Mouse (Mus musculus): ENCODE results near the gene Fnbp1. TPM values are rescaled to one million over a fixed set of nuclear protein-coding genes. Genes with fewer than 3 reads are reported as not detected.

Gene Fnbp1
- polyA plus RNA-seq, 1 experiment, result 10.6 TPM

DNA sequence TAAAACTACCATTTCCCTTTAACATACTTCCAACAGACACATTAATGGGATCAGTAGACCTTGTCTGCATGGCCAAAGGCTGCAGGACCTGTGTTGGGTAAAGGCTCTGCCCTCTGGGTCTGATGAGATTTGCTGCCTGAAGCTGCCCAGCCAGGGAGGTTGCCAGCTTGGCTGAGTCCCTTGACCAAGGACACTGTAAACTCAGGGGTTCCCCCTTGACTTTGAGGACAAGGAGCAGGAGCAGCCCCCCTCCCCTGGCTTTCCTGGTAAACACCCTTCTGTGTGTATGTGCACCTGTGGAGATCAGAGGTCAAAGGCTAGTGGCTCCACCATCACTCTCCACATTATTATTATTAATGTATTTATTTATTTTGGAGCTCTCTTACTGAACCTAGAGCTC is 55.3 kb downstream of the Fnbp1 start:
- Histone ChIP-seq H3K36me3 (ENCODE audit: control insufficient read depth, insufficient read depth) (peaks cover 6% of the 10 kb centered on the region), H3K27me3 (ENCODE audit: control insufficient read depth, insufficient read depth, insufficient read length) (no peaks in the 10 kb centered on the region), H3K79me2 (ENCODE audit: control insufficient read depth, insufficient read depth) (no peaks in the 10 kb centered on the region), H3K4me3 (no peak overlapping the region), H3ac (ENCODE audit: control insufficient read depth, insufficient read length) (no peak overlapping the region), H3K4me2 (ENCODE audit: low read depth) (no peak overlapping the region)
- TF ChIP-seq MYOG (IDR thresholded peaks at IDR 0.05; ENCODE audit: control insufficient read depth in 1 of 3, insufficient read depth in 1 of 3, insufficient read length in 2 of 3, low read depth in 2 of 3), result no peak
- no peak for TF ChIP-seq REST (IDR thresholded peaks at IDR 0.05; ENCODE audit: insufficient read depth, insufficient read length)
- TF ChIP-seq E2F4 (IDR thresholded peaks at IDR 0.05; ENCODE audit: insufficient read depth), result no peak
- TF ChIP-seq TCF3 (IDR thresholded peaks at IDR 0.05; ENCODE audit: insufficient read length, low read depth), result no peak
- TF ChIP-seq POLR2AphosphoS2 (IDR thresholded peaks at IDR 0.05; ENCODE audit: insufficient read length, low read depth), result no peak
- TF ChIP-seq MYOD1 (IDR thresholded peaks at IDR 0.05; ENCODE audit: control insufficient read depth in 1 of 3, insufficient read length in 2 of 3, low read depth in 2 of 3), result no peak
- TF ChIP-seq USF1 (IDR thresholded peaks at IDR 0.05; ENCODE audit: low read depth), result no peak
- no peak for TF ChIP-seq CEBPB (IDR thresholded peaks at IDR 0.05; ENCODE audit: insufficient read depth, poor library complexity, severe bottlenecking)
- TF ChIP-seq POLR2A (IDR thresholded peaks at IDR 0.05; ENCODE audit: insufficient read length, low read depth), result no peak
- TF ChIP-seq MAX (IDR thresholded peaks at IDR 0.05; ENCODE audit: low read depth), result no peak
- no peak for TF ChIP-seq TCF12 (IDR thresholded peaks at IDR 0.05; ENCODE audit: insufficient read depth, poor library complexity, severe bottlenecking)
- no peak for TF ChIP-seq SRF (IDR thresholded peaks at IDR 0.05; ENCODE audit: control insufficient read depth, insufficient read length, low read depth)

DNA sequence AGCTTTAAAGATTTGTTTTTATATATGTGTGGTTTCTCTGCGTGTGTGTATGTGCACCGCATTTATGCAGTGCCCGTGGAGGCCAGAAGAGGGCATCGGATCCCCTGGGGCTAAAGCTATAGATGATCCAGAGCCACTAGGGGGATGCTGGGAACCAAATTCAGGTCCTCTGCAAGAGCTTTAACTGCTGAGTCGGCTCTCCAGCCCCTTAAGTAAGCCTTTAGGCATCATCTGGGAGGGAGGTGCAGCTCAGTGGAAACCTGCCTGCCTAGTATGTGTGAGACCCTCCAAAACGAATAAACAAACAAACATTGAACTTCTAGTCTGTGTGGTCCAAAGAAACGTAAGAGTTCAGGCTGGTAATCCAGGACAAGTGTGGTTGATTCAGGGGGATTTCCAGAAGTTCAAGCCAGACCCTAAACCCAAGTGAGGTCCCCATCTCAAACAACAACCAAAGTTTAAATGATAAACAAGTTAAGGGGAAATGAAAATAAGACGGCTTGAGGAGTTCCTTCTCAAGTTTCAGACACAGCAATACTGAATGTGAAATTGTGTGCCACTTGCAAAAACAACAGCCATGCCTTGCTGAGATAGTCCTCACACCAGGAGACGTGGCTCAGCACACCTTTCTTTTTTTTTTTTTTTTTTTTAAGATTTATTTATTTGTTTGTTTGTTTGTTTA is 57.5 kb downstream of the Fnbp1 start:
- Histone ChIP-seq H3K27me3 (ENCODE audit: control insufficient read depth, insufficient read depth, insufficient read length) (no peaks in the 10 kb centered on the region), H3K4me3 (no peak overlapping the region), H3K79me2 (ENCODE audit: control insufficient read depth, insufficient read depth) (no peaks in the 10 kb centered on the region), H3K36me3 (ENCODE audit: control insufficient read depth, insufficient read depth) (peaks cover 10% of the 10 kb centered on the region), H3ac (ENCODE audit: control insufficient read depth, insufficient read length) (no peak overlapping the region), H3K4me2 (ENCODE audit: low read depth) (no peak overlapping the region)
- TF ChIP-seq TCF12 (IDR thresholded peaks at IDR 0.05; ENCODE audit: insufficient read depth, poor library complexity, severe bottlenecking) (no peak), MYOG (IDR thresholded peaks at IDR 0.05; ENCODE audit: control insufficient read depth in 1 of 3, insufficient read depth in 1 of 3, insufficient read length in 2 of 3, low read depth in 2 of 3) (no peak), CEBPB (IDR thresholded peaks at IDR 0.05; ENCODE audit: insufficient read depth, poor library complexity, severe bottlenecking) (no peak)

DNA sequence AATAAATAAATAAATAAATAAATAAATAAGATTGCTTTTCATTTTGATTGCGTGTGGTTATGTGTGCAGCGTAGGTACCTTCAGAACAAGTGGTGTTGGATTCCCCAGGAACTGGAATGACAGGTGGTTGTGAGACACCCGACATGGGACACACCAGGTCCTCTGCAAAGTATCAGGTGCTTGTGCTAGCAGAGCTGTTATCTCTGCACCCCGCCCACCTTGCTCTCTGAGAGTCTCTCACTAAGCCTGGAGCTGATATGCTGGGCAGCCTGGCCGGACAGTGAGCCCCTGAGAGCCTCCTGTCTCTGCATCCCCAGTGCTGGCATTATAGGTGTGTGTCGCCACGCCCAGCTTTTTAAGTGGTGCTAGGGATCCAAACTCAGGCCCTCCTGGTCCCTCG is 58.4 kb downstream of the Fnbp1 start:
- H3ac ChIP-seq (ENCODE audit: control insufficient read depth, insufficient read length), result no peak overlapping the region
- peaks cover 10% of the 10 kb centered on the region for H3K36me3 ChIP-seq (ENCODE audit: control insufficient read depth, insufficient read depth)
- H3K79me2 ChIP-seq (ENCODE audit: control insufficient read depth, insufficient read depth), result no peaks in the 10 kb centered on the region
- no peaks in the 10 kb centered on the region for H3K27me3 ChIP-seq (ENCODE audit: control insufficient read depth, insufficient read depth, insufficient read length)
- no peak overlapping the region for H3K4me2 ChIP-seq (ENCODE audit: low read depth)
- H3K4me3 ChIP-seq, result no peak overlapping the region
- TF ChIP-seq POLR2AphosphoS2 (IDR thresholded peaks at IDR 0.05; ENCODE audit: insufficient read length, low read depth), result no peak
- TF ChIP-seq REST (IDR thresholded peaks at IDR 0.05; ENCODE audit: insufficient read depth, insufficient read length), result no peak
- TF ChIP-seq TCF3 (IDR thresholded peaks at IDR 0.05; ENCODE audit: insufficient read length, low read depth), result no peak
- no peak for TF ChIP-seq USF1 (IDR thresholded peaks at IDR 0.05; ENCODE audit: low read depth)
- TF ChIP-seq MAX (IDR thresholded peaks at IDR 0.05; ENCODE audit: low read depth), result no peak
- no peak for TF ChIP-seq CEBPB (IDR thresholded peaks at IDR 0.05; ENCODE audit: insufficient read depth, poor library complexity, severe bottlenecking)
- no peak for TF ChIP-seq SRF (IDR thresholded peaks at IDR 0.05; ENCODE audit: control insufficient read depth, insufficient read length, low read depth)
- TF ChIP-seq MYOG (IDR thresholded peaks at IDR 0.05; ENCODE audit: control insufficient read depth in 1 of 3, insufficient read depth in 1 of 3, insufficient read length in 2 of 3, low read depth in 2 of 3), result no peak
- no peak for TF ChIP-seq E2F4 (IDR thresholded peaks at IDR 0.05; ENCODE audit: insufficient read depth)
- no peak for TF ChIP-seq TCF12 (IDR thresholded peaks at IDR 0.05; ENCODE audit: insufficient read depth, poor library complexity, severe bottlenecking)
- TF ChIP-seq MYOD1 (IDR thresholded peaks at IDR 0.05; ENCODE audit: control insufficient read depth in 1 of 3, insufficient read length in 2 of 3, low read depth in 2 of 3), result no peak
- TF ChIP-seq POLR2A (IDR thresholded peaks at IDR 0.05; ENCODE audit: insufficient read length, low read depth), result no peak

GRCm38 (mm10) chr2:31082639-31083038 is 59.2 kb downstream of the Fnbp1 start:
- peaks cover 10% of the 10 kb centered on the region for H3K36me3 ChIP-seq (ENCODE audit: control insufficient read depth, insufficient read depth)
- TF ChIP-seq POLR2AphosphoS2 (IDR thresholded peaks at IDR 0.05; ENCODE audit: insufficient read length, low read depth) (no peak), MAX (IDR thresholded peaks at IDR 0.05; ENCODE audit: low read depth) (no peak), POLR2A (IDR thresholded peaks at IDR 0.05; ENCODE audit: insufficient read length, low read depth) (no peak), REST (IDR thresholded peaks at IDR 0.05; ENCODE audit: insufficient read depth, insufficient read length) (no peak)
- no peak overlapping the region for H3K4me3 ChIP-seq
- no peaks in the 10 kb centered on the region for H3K27me3 ChIP-seq (ENCODE audit: control insufficient read depth, insufficient read depth, insufficient read length)
- H3ac ChIP-seq (ENCODE audit: control insufficient read depth, insufficient read length), result no peak overlapping the region
- no peaks in the 10 kb centered on the region for H3K79me2 ChIP-seq (ENCODE audit: control insufficient read depth, insufficient read depth)
- no peak overlapping the region for H3K4me2 ChIP-seq (ENCODE audit: low read depth)

DNA sequence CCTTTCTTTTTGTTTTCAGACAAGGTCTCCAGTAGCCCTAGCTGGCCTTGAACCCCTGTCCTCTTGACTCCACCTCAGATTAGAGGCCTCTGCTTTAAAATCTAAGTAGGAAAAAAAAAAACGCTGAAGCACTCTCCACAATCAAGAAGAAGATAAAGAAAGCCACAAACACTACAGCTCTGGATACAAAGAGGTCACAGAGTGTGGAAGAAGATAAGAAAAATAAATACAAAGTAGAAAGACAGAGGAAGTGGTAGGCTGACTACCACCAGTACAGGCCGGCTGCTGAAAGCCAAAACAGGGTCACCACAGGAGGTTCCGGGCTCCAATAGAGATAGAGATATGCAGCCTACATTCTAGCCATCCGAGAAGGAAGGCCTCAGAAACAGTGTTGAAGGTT is 60.5 kb downstream of the Fnbp1 start:
- H3ac ChIP-seq (ENCODE audit: control insufficient read depth, insufficient read length), result no peak overlapping the region
- no peaks in the 10 kb centered on the region for H3K79me2 ChIP-seq (ENCODE audit: control insufficient read depth, insufficient read depth)
- H3K27me3 ChIP-seq (ENCODE audit: control insufficient read depth, insufficient read depth, insufficient read length), result no peaks in the 10 kb centered on the region
- no peak overlapping the region for H3K4me3 ChIP-seq
- no peak for TF ChIP-seq REST (IDR thresholded peaks at IDR 0.05; ENCODE audit: insufficient read depth, insufficient read length)
- no peak for TF ChIP-seq USF1 (IDR thresholded peaks at IDR 0.05; ENCODE audit: low read depth)
- TF ChIP-seq POLR2A (IDR thresholded peaks at IDR 0.05; ENCODE audit: insufficient read length, low read depth), result no peak
- TF ChIP-seq POLR2AphosphoS2 (IDR thresholded peaks at IDR 0.05; ENCODE audit: insufficient read length, low read depth), result no peak
- TF ChIP-seq MYOD1 (IDR thresholded peaks at IDR 0.05; ENCODE audit: control insufficient read depth in 1 of 3, insufficient read length in 2 of 3, low read depth in 2 of 3), result no peak
- no peak for TF ChIP-seq MAX (IDR thresholded peaks at IDR 0.05; ENCODE audit: low read depth)
- no peak for TF ChIP-seq TCF3 (IDR thresholded peaks at IDR 0.05; ENCODE audit: insufficient read length, low read depth)
- no peak for TF ChIP-seq TCF12 (IDR thresholded peaks at IDR 0.05; ENCODE audit: insufficient read depth, poor library complexity, severe bottlenecking)
- TF ChIP-seq SRF (IDR thresholded peaks at IDR 0.05; ENCODE audit: control insufficient read depth, insufficient read length, low read depth), result no peak
- H3K4me2 ChIP-seq (ENCODE audit: low read depth), result no peak overlapping the region
- H3K36me3 ChIP-seq (ENCODE audit: control insufficient read depth, insufficient read depth), result peaks cover 10% of the 10 kb centered on the region
